Mouse (Mus musculus): Measurements from ENCODE around the gene Abhd17c.
A peak's percentile ranks its signal among the peaks of the same experiment; 100 is the strongest.
"Not testable (repeated sequence)": the region's sequence is repeated elsewhere in the genome, so short reads cannot be mapped to it uniquely, and the experiment has no call there.

The Abhd17c gene

DNA sequence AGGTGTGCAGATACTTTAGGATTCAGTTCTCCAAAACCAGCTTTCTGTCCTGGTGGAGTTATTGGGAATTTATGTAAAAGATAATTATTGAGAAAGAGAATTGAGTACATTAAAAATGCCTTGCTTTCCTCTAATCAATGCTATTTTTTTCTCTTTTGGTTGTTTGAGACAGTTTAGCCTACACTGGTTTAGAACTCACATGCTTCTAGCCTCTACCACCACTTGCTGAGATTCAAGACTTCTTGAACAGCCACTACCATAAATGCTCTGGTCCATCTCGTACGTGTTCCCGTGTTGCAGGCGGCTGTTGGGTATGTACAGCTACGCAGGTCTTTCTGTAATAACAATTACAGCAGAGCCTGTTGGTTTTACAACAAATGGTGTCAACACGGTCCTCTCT is 681 bp upstream of the Abhd17c start:
- no peak for DNase-seq

DNA sequence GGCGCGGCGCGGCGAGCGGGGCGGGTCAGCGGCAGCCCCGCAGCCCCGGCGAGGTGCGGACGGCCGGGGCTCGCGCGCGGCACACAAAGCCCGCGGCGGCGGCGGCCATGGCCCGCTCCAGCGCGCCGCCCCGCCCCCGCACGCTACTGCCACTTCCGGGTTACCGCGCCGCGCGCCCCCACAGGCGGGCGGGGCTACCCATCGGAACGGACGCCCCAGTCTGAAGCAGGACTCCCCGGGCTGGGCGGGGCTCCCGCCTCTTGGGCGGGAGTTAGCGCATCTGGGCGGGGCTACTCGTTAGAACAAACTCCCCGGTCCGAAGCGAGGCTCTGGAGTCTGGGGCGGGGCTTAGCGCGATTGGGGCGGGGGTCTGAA is 254 bp upstream of the Abhd17c start:
- peak; percentile 97 for DNase-seq

DNA sequence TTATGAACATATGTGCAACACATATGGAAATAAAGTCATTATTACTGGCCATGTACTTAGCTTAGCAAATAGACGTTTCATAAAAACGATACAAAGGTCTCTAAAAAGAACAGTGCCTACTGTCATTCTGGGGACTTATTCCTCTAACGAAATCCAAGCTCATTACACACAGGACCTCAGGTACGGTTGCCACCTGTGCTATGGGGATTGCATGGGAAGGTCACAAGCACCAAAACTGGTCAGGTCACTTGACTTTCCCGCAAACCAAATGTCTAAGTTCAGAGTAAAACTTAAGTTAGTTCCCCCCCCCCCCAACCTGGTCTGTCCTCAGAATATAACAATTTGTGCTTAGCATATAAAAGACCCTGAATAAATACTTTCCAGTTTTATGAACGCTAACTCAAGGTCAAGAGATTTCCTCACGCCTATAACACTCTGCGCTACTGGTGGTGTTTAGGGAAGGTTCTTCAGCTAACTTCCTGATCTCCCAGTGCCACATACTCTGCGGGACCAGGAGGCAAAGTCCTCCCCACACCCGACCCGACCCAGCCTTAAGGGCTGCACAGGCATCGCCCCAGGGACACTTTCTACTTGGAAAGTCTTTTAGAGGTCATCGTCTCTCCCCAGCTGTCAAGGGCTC is 1.2 kb downstream of the Abhd17c start:
- DNase-seq: no peak

DNA sequence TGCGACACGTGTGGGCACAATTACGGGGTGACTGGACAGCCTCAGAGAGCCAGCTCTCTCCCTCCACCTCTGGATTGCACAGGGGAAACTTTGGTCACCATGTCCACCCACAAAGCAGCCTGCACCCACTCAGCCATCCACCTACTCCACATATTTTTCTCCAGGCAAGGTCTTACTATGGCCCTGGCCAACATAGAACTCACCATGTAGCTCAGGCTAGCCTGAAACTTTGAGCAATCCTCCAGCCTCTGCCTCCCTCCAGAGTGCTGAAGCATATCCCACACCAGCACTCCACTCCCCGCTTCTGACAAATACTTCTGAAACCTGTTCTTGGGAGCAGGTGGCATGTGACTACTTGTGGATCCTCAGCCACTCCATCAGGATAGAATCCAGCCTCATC is 1.9 kb downstream of the Abhd17c start:
- DNase-seq: no peak

DNA sequence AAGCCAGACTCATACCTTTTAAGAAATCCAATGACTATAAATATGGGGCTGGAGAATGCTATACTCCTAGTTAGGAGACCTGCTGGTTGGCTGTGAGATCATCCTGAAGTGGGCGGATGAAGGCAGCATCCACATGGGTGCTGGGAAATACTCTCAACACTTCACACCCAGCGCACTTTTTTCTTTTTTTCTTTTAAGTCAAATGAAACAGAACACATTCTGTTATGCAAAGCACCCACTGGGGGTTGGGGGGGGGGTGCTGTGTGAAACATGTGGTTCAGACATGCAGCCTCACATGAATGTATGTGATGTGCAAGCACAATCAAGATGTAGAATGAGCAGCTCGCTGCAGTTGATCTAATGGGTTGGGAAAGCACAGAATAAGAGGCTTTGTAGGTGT is 2.8 kb downstream of the Abhd17c start:
- no peak for DNase-seq

DNA sequence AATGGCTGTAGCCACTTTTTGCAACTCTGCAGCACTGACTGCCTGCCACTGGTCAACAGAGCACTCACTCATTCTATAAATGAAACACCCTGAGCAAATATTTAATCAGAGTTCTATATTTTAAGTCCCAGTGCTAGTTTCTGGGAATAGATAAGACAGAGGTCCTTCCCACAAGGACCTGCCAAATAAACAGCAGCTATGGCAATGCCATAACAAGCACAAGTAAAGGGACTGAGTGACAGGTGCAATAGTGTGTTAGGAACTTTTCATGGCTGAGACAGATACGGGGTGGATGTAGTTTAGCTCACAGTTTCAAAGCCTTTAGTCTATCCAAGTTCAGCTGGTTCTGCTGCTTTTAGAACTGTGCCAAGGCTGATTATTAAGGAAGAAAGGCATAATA is 3.9 kb downstream of the Abhd17c start:
- DNase-seq: no peak

DNA sequence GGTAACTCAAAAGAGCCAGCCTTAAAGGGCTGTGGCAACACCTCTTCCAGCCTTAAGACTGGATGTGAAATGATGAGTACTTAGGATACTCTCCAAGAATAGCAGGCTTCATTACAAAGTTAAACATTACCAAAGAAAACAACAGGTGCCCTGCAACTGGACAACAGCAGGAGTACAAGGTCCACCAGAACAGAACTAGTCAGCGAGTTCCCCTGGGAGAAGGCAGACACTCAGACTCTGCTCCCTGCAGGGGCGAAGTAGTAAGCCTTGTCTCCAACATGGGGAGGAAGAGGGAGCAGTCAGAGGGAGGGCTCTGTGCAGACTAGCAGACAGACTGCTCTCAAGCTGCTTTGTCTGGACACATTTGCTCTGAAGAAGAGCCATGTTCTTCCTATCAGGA is 6.1 kb downstream of the Abhd17c start:
- no peak for DNase-seq

DNA sequence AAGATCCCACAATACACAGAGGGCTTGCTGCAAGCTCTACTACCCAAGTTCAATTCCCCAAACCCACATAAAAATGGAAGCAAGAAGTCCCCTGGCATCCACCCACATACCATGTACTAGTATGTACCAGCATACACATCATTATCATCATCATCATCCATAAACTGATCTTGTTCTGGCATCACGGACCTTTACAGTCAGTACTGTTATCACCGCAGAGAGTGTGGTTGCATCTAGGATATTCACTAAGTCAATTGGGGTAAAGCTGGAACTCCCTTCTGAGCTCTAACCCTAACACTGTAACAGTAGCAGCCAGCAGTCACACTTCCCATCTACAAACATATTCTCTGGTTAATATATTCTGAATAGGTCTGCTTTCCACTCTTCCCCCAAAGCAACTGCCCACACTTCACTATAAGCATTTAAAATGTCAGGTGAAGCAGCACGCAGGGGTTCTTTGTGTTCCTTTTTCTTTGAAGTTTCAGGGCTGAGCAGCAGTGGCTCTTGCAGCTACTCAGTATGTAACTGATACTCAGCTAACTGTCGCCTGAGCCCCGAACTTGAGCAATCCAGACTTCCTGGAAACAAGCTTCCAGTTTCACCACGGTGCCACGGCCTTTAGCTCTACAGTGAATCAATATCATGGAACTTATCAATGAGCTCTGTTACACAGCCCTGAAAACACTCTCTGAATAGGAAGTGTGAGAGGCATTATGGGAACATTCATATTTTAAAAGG is 8.8 kb downstream of the Abhd17c start:
- peak; percentile 74 for DNase-seq

DNA sequence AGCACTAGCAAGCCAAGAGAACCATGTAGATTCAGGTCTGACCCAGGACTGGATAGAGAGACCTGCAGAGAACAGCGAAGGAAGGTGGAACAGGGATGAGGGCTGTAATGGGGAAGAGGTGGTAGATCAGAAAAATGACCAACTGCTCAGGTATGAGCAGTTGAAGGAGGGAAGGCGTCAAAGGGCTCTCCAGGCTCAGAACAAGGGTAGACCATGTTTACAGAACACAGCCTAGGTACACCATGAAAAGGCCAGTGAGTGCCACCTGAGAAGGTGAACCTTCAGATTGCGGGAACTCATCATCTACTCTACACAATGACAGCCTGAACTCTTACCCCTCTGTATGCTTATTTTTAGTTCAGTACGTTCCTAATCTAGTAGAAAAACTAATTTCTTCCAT is 9.5 kb downstream of the Abhd17c start:
- peak; percentile 78 for DNase-seq

DNA sequence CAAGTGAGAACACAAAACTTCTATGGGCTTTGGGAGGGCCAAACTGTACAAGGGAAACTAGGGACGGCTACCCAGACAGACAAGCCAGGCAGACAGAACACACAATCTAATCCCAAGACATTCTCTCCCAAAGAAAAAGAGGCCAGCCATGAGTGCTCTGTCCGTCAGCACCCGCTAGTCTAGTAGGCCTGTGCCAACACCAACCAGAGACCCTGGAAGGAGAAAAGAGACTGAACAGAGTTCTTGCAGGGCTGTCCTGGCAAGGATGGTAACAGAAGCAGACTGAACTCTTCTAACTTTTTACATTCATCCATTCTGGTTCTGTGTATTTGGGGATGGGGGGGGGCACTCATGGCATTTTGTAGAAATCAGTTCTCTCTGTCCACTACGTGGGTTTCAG is 12.1 kb downstream of the Abhd17c start:
- peak; percentile 42 for DNase-seq

DNA sequence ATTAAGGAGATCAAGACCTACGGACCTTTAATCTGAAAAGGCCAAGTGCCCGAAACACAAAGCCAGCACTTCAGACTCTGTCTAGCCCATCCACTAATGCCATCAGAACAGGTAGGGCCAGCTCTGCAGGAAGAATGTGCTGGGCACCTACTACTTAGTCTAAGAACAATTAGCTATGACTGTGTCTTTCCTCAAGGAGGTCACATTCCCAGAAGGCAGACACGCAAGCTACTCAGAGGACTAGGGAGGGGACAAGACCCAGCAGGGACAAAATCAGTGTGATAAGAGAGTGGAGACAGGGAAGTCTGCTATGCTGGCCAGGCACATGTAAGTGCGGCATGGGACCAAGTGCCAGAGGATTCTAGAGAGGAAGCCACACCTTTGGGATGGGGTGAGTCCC is 13.0 kb downstream of the Abhd17c start:
- DNase-seq: peak; percentile 61

DNA sequence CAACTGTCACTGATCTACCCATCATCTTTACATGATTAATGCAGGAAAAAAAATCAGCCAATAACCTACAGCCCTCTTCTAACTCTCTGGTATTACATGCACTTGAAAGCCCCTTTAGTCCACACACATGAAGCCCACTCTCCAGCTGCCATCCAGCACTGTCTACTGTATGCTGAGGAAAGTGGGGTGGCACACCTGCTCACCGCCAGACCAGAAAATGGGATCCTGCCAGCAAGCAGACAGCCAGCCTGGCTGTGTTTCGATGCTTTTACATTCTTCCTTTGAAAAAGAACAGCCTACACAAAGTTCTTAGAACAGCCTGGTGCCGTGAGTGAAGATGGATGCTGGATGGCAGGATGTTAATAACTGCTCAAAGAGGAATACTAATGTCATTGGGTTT is 13.9 kb downstream of the Abhd17c start:
- no peak for DNase-seq

DNA sequence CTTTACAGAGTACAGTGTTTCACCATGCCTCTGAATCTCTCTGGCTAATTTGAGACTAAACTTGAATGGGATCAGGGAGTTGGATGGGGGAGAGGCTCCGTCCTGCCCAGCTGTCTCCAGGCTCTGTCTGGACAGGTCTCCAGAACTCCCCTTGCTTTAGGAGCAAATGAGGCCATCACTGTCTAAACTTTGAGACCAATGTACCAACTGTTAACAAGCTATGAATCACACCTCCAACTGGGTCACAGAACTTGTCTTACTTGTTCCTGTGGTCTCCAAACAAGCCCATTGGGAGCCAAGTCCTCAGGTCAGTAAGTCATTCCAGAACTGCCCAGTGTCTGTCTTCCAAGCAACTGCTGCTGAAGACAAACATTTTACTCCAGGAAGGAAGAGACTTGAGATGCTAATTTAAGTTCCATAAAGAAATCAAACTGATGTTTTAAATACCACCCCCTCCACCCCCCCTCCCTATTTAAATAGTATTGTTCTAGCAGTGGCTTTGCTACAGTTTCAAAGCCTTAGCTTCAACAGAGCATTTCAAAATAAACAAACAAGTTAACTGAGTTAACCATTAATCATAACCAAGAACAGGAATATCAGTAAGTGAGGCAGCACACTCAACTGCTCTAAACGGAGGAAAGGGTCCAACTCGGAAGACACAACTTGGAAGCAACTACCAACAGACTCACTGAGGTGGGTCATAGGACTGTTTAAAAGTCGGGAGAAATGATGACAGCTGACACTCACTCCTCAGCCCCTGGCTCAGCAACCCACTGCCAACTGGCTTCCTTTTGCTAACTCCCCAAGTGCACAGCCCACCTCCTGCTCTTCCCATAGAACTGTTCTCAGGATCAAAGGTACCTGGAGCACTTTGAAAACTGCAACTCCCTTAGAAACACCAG is 15.6 kb downstream of the Abhd17c start:
- DNase-seq: peak; percentile 74

DNA sequence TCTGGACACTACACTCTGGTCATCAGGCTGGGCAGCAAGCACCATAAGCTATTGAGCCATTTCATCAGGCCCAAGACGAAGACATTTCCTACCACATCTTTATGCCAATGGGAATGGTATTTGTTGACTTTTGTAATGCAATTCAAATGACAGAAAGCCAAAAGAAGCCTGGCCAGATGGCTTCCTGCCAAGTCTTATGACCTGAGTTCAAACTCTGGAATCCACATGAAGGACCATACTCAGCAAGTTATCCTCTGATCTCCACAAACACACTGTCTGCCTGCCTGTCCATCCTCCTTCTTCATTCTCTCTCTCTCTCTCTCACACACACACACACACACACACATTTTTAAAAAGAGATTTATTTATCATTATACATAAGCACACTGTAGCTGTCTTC is 19.0 kb downstream of the Abhd17c start:
- DNase-seq: peak; percentile 85

DNA sequence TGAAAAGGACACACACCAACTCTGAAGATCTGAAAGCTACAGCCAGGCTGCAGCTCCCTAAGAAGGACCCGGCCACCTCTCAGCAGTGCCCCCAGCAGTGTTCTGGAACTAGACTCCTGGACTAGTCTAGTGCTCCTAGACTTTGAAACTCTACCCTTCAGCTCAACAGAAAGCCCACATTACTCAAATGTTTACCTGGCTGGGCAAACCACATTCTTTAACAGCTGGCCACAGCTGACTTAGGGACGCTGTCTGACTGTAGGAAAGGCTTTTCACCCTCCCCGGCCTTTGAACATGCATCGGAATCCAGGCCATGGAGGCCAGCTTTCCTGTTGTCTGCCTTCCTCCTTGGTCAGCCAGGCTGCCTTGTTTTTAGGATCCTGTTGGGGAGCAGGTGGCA is 20.0 kb downstream of the Abhd17c start:
- no peak for DNase-seq

DNA sequence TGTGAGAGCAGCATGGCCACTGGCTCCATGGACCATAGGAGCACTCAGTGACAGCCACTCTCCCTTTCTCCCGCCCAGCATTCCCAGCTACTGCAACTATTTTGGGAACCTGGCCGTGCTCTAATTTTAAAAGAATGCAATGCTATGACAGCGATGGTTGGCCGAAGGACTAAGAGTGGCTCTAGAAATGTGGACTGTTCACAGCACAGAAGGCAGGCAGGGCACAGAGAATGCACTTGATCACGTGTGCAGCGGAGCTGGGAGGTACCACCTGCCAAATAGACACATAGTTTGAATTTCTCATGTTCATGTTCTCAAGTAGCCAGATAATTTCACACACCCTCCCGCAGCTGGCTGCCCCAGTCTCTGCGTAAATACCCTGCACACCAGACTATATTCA is 23.0 kb downstream of the Abhd17c start:
- DNase-seq: peak; percentile 80

DNA sequence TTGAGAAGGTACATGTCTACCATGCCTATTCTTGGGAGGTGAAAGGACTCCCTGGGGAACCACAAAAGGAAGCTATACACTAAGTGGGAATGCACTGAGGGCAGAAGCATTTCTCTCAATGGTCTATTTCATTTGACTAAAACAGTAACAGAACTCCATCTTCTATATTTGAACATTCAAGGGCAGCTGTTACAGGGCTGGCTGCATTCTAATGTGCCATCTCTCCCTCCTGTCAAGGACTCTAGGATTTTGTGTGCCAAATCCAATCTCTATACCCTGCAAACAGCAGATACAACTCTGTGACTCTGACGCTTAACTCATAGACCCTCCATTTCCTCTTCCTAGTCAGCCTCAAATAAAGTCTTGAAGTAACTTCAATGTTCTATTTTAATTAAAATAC is 26.0 kb downstream of the Abhd17c start:
- DNase-seq: no peak

DNA sequence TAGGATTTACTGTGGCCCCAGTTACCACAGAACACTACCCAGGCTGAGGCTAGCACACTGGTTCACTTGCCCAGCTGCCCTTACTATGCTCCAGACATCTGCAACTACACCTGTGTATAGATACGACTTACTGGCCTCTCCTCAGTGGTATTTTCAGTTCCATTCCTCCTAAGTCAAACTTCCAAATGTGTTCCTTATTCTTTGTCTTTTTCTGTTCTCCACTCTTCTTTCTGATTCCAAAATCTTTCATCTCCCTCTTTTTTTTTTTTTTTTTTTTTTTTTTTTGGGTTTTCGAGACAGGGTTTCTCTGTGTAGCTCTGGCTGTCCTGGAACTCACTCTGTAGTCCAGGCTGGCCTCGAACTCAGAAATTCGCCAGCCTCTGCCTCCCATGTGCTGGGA is 28.0 kb downstream of the Abhd17c start:
- not testable (repeated sequence) for DNase-seq

DNA sequence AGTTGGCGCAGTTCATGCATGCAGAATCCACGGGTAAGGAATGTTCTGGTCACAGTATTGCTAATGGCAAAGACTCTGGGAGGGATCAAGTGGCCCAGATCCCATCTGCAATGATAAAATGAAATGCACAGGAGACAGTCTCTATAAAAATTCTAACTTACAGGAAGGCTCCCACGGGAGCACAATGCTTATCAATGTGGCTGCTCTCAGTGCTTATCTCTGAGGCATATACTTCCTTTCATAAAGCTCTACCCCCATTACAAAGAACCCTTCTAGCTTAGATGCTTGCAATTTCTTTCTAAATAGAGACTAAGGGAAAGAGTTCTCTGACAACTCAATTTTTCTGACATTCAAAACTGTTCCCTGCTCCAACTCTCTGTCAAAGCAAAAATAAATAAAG is 29.9 kb downstream of the Abhd17c start:
- DNase-seq: no peak

DNA sequence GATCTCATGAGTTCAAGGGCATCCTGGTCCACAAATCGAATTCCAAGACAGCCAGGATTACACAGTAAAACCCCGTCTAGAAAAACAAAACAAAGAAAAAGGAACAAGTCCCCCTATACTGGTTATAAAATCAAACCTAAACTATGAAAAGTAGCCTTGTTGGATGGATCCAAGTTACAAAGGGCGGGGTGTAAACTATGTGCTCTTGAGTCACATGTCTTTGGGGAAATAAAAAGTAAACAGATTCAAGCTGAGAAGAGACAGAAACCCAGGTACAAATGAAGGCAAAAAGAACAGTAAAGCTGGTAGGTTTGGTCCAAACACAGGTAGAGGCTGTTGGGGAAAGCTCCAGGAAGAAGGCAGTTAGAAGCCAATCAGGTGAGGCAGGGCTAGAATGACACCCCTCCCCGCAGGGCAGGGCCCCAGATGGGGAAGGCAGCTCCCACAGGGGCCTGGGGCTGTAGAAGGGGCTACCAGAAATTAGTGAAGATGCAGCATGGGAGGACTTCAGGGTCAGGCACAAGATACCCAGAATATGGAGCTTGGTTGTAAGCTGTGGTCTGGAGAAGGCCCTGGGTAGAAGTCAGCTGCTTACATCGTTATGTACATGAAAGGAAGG is 31.4 kb downstream of the Abhd17c start:
- no peak for DNase-seq

DNA sequence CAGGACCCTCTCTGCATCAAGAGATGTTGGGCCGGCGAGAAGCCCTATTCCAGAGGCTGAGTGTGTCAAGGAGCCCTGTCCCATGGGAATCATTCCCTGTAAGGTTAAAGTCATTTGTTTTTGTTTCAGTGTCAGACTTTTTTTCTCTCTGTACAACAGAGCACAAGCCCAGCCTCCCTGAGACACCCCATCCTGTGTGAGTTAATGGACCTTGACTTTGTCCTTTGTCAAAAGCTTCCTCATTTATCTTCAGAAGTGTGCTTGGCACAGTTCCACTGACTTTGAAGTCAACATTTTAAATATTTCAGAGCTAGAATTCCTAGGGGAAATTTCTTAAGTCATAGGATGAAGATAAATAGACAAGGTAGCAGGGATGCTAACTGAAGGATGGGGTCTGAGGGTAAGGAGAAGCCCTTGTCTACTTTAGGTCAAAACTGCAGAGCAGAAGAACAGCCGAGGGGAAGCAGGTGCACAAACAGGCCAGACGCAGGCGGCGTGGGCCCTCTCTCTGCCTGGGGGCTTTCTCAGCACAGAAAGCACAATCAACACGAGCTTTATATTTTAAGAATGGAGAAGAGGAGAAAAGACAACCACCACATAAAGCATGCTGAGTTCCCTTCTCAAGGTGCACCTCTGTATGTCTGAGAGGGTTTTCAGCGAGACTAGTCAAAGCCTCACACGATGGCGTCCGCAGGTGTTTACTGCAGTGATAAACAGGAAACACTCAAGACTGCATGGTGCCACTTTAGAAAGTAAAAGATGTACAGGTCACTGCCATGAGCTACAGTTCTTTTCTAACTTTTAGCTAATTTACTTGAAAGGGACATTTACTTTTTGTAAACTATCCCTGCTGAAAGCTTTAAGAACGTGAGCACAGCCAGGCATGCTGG is 32.2 kb downstream of the Abhd17c start:
- DNase-seq: no peak

DNA sequence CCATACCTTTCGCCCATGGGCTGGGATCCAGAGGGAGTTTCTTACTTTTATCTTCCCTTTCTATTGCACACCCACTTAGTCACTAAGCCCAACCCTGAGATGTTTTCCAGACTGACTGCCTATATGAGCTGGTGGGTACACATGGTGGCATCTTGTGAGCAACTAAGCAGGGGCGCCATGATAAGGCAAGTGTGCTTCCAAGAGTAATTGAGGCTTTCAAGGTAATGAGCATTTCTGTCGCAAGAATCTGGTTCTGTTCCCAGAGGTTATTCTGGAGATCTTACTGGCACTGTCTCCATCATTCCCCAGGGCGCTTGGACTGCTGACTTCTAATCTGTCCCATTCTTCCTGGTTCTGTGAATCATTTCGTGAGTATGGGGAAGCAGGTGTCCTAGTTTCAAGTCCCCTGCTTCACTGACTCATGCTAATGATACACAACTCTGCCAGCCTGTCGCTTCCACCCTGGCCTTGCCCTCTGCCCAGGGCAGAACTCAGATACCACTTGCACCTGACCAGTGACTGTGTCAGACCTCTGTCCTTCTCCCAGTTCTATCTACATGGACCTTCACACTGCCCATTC is 34.1 kb downstream of the Abhd17c start:
- no peak for DNase-seq

Data from lung, postnatal 36 days (tissue).